Mouse (Mus musculus) layer of hippocampus, postnatal 36 days (tissue): ENCODE measurements at regions not wholly inside any gene's neighbourhood (a gene's known extent, or its start where the extent isn't known, plus 50 kb on each side); places are given as distances from the start of the nearest gene placed in this dataset.
"Not testable (repeated sequence)": the region's sequence is repeated elsewhere in the genome, so short reads cannot be mapped to it uniquely, and the experiment has no call there.

Source experiments
- DNase-seq, 2 experiments: peaks; one replicate each; pipeline ENCODE4 v3.0.0; 2022

GRCm38 (mm10) chrX:93888480-93888879 lies 56.5 kb upstream of the Pdk3 start:
- no peak for DNase-seq

DNA sequence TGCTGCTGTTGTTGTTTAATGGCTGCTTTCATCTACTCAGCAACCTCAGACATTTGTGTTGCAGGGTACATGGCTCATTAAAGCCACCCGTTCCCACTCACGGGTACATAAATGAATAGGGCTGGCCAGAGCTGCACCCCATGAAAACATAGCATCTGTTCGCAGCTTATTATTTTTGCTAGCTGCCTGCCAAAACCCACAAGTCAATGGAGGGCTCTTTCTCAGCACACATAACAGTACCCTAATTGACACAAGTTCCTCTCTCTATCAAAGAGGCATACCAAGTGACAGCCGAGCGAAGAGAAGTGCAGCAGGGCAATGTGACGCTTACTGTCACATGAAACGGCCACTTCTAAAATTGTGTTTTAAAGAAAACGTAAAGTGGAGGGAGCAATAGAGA lies 57.0 kb upstream of the Pdk3 start:
- DNase-seq: peak; percentile 6 to 7

- peak; percentile 74 to 83 for DNase-seq
Measured at GRCm38 (mm10) chrX:93889394-93890042, 57.5 kb upstream of the Pdk3 start.

- no peak for DNase-seq
Measured at GRCm38 (mm10) chrX:93896838-93897820, 65.1 kb upstream of the Pdk3 start.

DNA sequence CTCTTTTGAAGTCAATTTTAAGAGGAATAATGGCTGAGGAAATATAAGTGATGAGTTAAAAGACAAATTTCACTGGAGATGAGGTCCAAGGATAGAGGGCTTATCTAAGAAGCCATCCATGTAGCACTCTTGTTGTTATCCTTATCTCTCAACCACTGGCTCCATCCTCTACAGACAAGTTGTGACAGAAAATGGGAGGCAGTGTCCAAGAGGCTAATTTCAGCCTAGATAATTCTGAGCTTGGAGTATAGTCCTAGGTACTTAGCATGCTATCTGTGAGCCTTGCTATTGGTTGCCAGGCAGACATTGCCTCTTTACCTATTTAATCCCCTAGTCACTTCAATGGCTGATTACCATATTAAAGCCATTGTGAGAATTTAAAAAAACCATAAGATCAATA lies 65.2 kb upstream of the AU015836 start:
- no peak for DNase-seq

DNA sequence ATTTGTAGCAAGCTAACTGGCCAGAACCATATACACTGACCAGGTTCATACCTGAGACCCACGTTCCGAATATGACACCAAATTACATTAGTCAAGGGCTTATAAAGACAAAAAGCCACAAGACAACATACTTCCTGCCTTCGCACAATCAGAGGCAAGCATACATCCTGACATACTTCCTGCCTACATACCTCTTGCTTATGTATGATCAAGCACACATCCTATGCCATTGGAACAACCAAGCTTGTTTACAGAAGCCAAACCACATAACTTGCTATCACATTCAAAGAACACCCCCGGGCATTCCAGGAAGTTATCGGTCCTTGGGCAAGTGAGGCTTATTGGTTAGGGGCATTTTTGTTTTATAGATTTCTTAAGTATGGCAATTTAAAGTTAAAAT lies 62.9 kb upstream of the AU015836 start:
- no peak for DNase-seq

DNA sequence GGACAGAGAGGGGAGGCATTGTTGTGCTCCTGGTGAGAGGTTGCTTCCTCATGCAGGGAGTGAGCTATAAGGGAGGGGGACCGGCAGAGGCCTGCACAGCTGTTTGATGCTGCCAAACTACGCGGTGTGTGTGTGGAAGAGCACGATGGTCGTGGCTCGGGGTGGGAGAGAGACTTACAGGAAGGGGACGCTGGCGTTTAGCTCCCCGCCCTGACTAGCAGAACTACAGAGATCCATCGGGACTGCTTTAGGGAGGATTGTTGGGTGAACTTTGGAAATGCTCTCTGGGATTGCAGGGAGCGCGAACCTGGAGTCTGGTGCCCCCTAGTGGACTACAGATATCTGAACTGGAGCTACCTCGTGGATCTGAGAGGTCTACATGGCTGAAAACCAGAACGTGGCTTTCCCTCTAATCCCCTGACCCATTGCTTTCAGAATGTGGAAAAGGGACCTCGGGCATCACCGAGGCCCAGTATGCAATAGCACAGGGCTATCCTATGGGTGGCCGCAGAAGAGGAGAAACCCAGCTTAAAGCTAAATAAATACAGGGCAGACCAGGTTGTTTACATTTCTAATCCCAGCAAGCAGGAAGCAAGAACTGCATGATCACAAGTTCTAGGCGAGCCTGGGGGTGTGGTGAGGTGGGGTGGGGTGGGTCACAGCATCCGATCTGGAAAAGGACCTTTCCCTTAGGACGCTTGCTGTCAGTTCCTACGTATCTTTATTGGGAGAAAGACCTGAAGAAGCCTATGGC lies 57.2 kb upstream of the AU015836 start:
- peak; percentile 37 to 38 for DNase-seq

DNA sequence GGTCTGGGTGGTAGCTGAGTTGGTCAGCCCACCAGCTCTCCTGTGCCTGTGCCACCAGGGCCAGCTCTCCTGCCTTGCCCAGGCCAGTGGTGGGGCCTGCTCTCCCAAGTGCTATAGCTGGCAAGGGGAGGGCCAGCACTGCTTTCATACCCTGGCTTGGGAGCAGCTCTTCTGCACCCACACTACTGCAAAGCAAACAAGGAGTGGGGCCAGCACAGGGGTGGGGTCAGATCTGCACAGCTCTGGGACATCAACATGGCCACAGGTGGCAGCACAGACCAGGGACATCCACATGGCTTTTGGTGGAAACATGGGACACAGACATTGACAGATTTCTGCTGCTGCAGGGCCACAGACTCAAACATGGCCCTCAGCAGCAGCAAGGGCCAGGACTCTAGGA lies 52.9 kb upstream of the AU015836 start:
- DNase-seq: no peak

- DNase-seq: not testable (repeated sequence)
Measured at GRCm38 (mm10) chrX:93917367-93917766, 51.1 kb upstream of the AU015836 start.
